Mouse (Mus musculus) CH12.LX (cell line): ENCODE measurements around the gene Timp3. TPM values are rescaled to one million over a fixed set of nuclear protein-coding genes. Genes with fewer than 3 reads are reported as not detected.

Experiments
- DNase-seq: peaks from one replicate; pipeline ENCODE4 v3.0.0-alpha.2; 2013; ENCODE audit errors: extremely low read depth
- H3K27ac ChIP-seq: 2 replicates; pipeline ENCODE4 v1.5.1; 2012; ENCODE audit warnings: low read depth, mild to moderate bottlenecking, control low read depth, moderate library complexity; ENCODE audit not compliant: insufficient read depth
- H3K27me3 ChIP-seq: replicated peaks from 2 replicates; pipeline ENCODE3; 2012; ENCODE audit warnings: inconsistent platforms
- H3K36me3 ChIP-seq, 2 experiments: replicated peaks in 1 of 2; 2 replicates each; pipeline versions ENCODE3 to v1.6.1; 2012; ENCODE audit warnings: inconsistent platforms in 1 of 2, low read length in 1 of 2, mild to moderate bottlenecking in 1 of 2, mixed read lengths in 1 of 2, moderate library complexity in 1 of 2; ENCODE audit not compliant: control insufficient read depth in 1 of 2, insufficient read depth in 1 of 2
- H3K4me1 ChIP-seq, 2 experiments: 2 replicates each; pipeline ENCODE4 v1.6.1; 2012; ENCODE audit warnings: inconsistent platforms in 1 of 2, moderate library complexity in 1 of 2; ENCODE audit not compliant: insufficient read depth in 2 of 2, control insufficient read depth in 1 of 2
- H3K4me2 ChIP-seq: 2 replicates; pipeline ENCODE4 v1.6.1; 2012; ENCODE audit warnings: low read depth, mild to moderate bottlenecking, control low read depth; ENCODE audit not compliant: poor library complexity, insufficient read depth, severe bottlenecking
- H3K4me3 ChIP-seq, 3 experiments: fragments of 150-350 bp in 1 of 3; sonication (generic) in 1 of 3; replicated peaks in 1 of 3; 2 replicates each; pipeline versions ENCODE3 to v1.5.1; 2011 to 2012; ENCODE audit warnings: low read depth in 2 of 3, low read length in 2 of 3, mild to moderate bottlenecking in 2 of 3, moderate library complexity in 2 of 3, control low read depth in 1 of 3, improper control_type of control experiment in 1 of 3, inconsistent platforms in 1 of 3, mixed read lengths in 1 of 3; ENCODE audit not compliant: poor library complexity in 1 of 3
- H3K79me2 ChIP-seq: replicated peaks from 2 replicates; pipeline ENCODE4 v1.6.1; 2012; ENCODE audit warnings: mild to moderate bottlenecking, moderate library complexity; ENCODE audit not compliant: control insufficient read depth, poor library complexity, insufficient read depth, severe bottlenecking; ENCODE audit errors: extremely low read depth
- H3K9ac ChIP-seq: 2 replicates; pipeline ENCODE4 v1.6.1; 2012; ENCODE audit warnings: low read depth, mild to moderate bottlenecking, control low read depth, moderate library complexity; ENCODE audit not compliant: insufficient read depth
- H3K9me3 ChIP-seq: replicated peaks from 2 replicates; pipeline ENCODE3; 2012; ENCODE audit warnings: low read length, inconsistent platforms, mixed read lengths
- BHLHE40 ChIP-seq: IDR thresholded peaks from 2 replicates; pipeline ENCODE4 v1.6.1; 2011; ENCODE audit warnings: mild to moderate bottlenecking, low read depth, low read length, improper control_type of control experiment
- CTCF ChIP-seq, 2 experiments: IDR thresholded peaks in 1 of 2; conservative IDR thresholded peaks in 1 of 2; 2 replicates each; pipeline ENCODE4 v1.5.1; 2011 to 2012; ENCODE audit warnings: low read depth in 2 of 2, low read length in 2 of 2, improper control_type of control experiment in 1 of 2, inconsistent platforms in 1 of 2, mild to moderate bottlenecking in 1 of 2, moderate library complexity in 1 of 2
- EP300 ChIP-seq: IDR thresholded peaks from 2 replicates; pipeline ENCODE4 v1.6.1; 2011; ENCODE audit warnings: low read length, improper control_type of control experiment
- ETS1 ChIP-seq: conservative IDR thresholded peaks from 2 replicates; pipeline ENCODE4 v1.6.1; 2012; ENCODE audit warnings: low read depth, mild to moderate bottlenecking, inconsistent platforms, low read length, improper control_type of control experiment, moderate library complexity
- GABPA ChIP-seq: IDR thresholded peaks from 2 replicates; pipeline ENCODE4 v1.6.1; 2012; ENCODE audit warnings: low read depth, low read length, improper control_type of control experiment, inconsistent platforms; ENCODE audit not compliant: insufficient replicate concordance
- JUN ChIP-seq: IDR thresholded peaks from 2 replicates; pipeline ENCODE4 v1.6.1; 2011; ENCODE audit warnings: low read depth, mild to moderate bottlenecking, low read length, improper control_type of control experiment, moderate library complexity; ENCODE audit not compliant: insufficient read depth
- JUND ChIP-seq: conservative IDR thresholded peaks from 2 replicates; pipeline ENCODE4 v1.6.1; 2011; ENCODE audit warnings: low read depth, low read length, improper control_type of control experiment
- KAT2A ChIP-seq: IDR thresholded peaks from 2 replicates; pipeline ENCODE4 v1.6.1; 2012; ENCODE audit warnings: low read length, improper control_type of control experiment, inconsistent platforms; ENCODE audit not compliant: insufficient replicate concordance
- MAX ChIP-seq: IDR thresholded peaks from 2 replicates; pipeline ENCODE4 v1.6.1; 2011; ENCODE audit warnings: low read length, improper control_type of control experiment
- MAZ ChIP-seq: IDR thresholded peaks from 2 replicates; pipeline ENCODE4 v1.6.1; 2012; ENCODE audit warnings: low read depth, mild to moderate bottlenecking, inconsistent platforms, low read length, improper control_type of control experiment, moderate library complexity
- RAD21 ChIP-seq: IDR thresholded peaks from 2 replicates; pipeline ENCODE4 v1.6.1; 2011; ENCODE audit warnings: low read depth, mild to moderate bottlenecking, low read length, improper control_type of control experiment, moderate library complexity
- SIN3A ChIP-seq: IDR thresholded peaks from 2 replicates; pipeline ENCODE4 v1.6.1; 2012; ENCODE audit warnings: low read length, improper control_type of control experiment, inconsistent platforms
- TCF12 ChIP-seq: IDR thresholded peaks from 2 replicates; pipeline ENCODE4 v1.6.1; 2014; ENCODE audit warnings: low read depth, mild to moderate bottlenecking, inconsistent platforms, low read length, improper control_type of control experiment
- USF2 ChIP-seq: conservative IDR thresholded peaks from 2 replicates; pipeline ENCODE4 v1.6.1; 2011; ENCODE audit warnings: low read depth, low read length, improper control_type of control experiment
- ZC3H11A ChIP-seq: IDR thresholded peaks from 2 replicates; pipeline ENCODE4 v1.6.1; 2012; ENCODE audit warnings: low read depth, mild to moderate bottlenecking, inconsistent platforms, low read length, improper control_type of control experiment
- ZKSCAN1 ChIP-seq: IDR thresholded peaks from 2 replicates; pipeline ENCODE4 v1.6.1; 2012; ENCODE audit warnings: low read depth, inconsistent platforms, low read length, improper control_type of control experiment, borderline replicate concordance
- ZMIZ1 ChIP-seq: IDR thresholded peaks from 2 replicates; pipeline ENCODE4 v1.6.1; 2012; ENCODE audit warnings: low read depth, mild to moderate bottlenecking, inconsistent platforms, low read length, improper control_type of control experiment
- ZNF384 ChIP-seq: IDR thresholded peaks from 2 replicates; pipeline ENCODE4 v1.6.1; 2012; ENCODE audit warnings: low read depth, low read length, improper control_type of control experiment, inconsistent platforms
- dilution Hi-C: fragments of 300-500 bp; cut with MboI; formaldehyde crosslinking; loops from 2 replicates; pipeline ENCODE4 v1.14.3; 2020; ENCODE audit warnings: low sequenced_read_pairs; ENCODE audit not compliant: extremely low pct_unique_long_range_greater_than_20kb, extremely low pct_ligation_motif_present
- in situ Hi-C: fragments of 300-500 bp; cut with MboI; formaldehyde crosslinking; loops from 3 replicates; pipeline ENCODE4 v1.14.3; 2019; ENCODE audit warnings: low sequenced_read_pairs, low pct_ligation_motif_present, low pct_unique_long_range_greater_than_20kb, mixed read lengths
- polyA plus RNA-seq: library from polyadenylated mRNA; unstranded; fragments of >175 nt; gene quantifications from 2 replicates; pipeline ENCODE4 v1.2.1, GENCODE M21; 2012; ENCODE audit warnings: low read depth; ENCODE audit not compliant: insufficient read length
- total RNA-seq, 2 experiments: library from RNA; depleted of rRNA; stranded (reverse); fragments of 300-350 nt in 1 of 2; fragments of >200 nt in 1 of 2; gene quantifications; 2 replicates each; pipeline ENCODE4 v1.2.3; 2012 to 2014

The Timp3 gene
- total and polyA plus RNA-seq, 3 experiments = 0.09 to 0.17 TPM; not detected in 1

GRCm38 (mm10) chr10:86258992-86259391 lies 41.2 kb upstream of the Timp3 start:
- Histone ChIP-seq H3K27ac (no peak overlapping the region), H3K4me2 (no peak overlapping the region), H3K79me2 (no peaks in the 10 kb centered on the region), H3K4me1 (no peaks in the 10 kb centered on the region), H3K9ac (no peak overlapping the region), H3K4me3 (no peak overlapping the region), H3K9me3 (no peaks in the 10 kb centered on the region), H3K36me3 (no peaks in the 10 kb centered on the region), H3K27me3 (no peaks in the 10 kb centered on the region)
- TF ChIP-seq BHLHE40 = no peak
- TF ChIP-seq JUND = no peak
- TF ChIP-seq CTCF (conservative IDR thresholded peaks at IDR 0.05 in 1 of 2, IDR thresholded peaks at IDR 0.05 in 1 of 2; ENCODE audit: low read depth in 2 of 2, low read length in 2 of 2) = no peak
- dilution Hi-C loops = no loop called here
- no peak for DNase-seq
- in situ Hi-C loops = no loop called here

GRCm38 (mm10) chr10:86261725-86262124 lies 38.4 kb upstream of the Timp3 start:
- in situ Hi-C loops = no loop called here
- Histone ChIP-seq H3K27ac (no peak overlapping the region), H3K4me1 (no peaks in the 10 kb centered on the region), H3K36me3 (no peaks in the 10 kb centered on the region), H3K4me3 (no peak overlapping the region), H3K4me2 (no peak overlapping the region), H3K79me2 (no peaks in the 10 kb centered on the region), H3K27me3 (no peaks in the 10 kb centered on the region), H3K9me3 (no peaks in the 10 kb centered on the region), H3K9ac (no peak overlapping the region)
- dilution Hi-C loops = no loop called here
- no peak for DNase-seq
- no peak for TF ChIP-seq USF2

GRCm38 (mm10) chr10:86264618-86265017 lies 35.6 kb upstream of the Timp3 start:
- H3K4me2 ChIP-seq = no peak overlapping the region
- H3K36me3 ChIP-seq = no peaks in the 10 kb centered on the region
- TF ChIP-seq ZMIZ1 (no peak), ZC3H11A (no peak), KAT2A (no peak), RAD21 (no peak), EP300 (no peak), GABPA (no peak), SIN3A (no peak), ETS1 (no peak), JUN (no peak), MAZ (no peak), MAX (no peak), BHLHE40 (no peak), ZNF384 (no peak), TCF12 (no peak), ZKSCAN1 (no peak)
- dilution Hi-C loops = no loop called here
- no peaks in the 10 kb centered on the region for H3K9me3 ChIP-seq
- H3K9ac ChIP-seq = no peak overlapping the region
- H3K4me1 ChIP-seq = no peaks in the 10 kb centered on the region
- in situ Hi-C loops = no loop called here
- H3K79me2 ChIP-seq = no peaks in the 10 kb centered on the region
- no peak overlapping the region for H3K4me3 ChIP-seq
- no peaks in the 10 kb centered on the region for H3K27me3 ChIP-seq
- DNase-seq = no peak
- no peak overlapping the region for H3K27ac ChIP-seq
